Mouse (Mus musculus) hindbrain, embryonic 14.5 days (tissue): ENCODE measurements around the gene Pdzd4. TPM values are rescaled to one million over a fixed set of nuclear protein-coding genes. Genes with fewer than 3 reads are reported as not detected.

Source experiments
- ATAC-seq: fragments of 200-750 bp; cut with Nextera tagmentation; 2 replicates; pipeline ENCODE4 v1.8.0; 2017; ENCODE audit warnings: moderate number of reproducible peaks, mild to moderate bottlenecking, moderate TSS enrichment, moderate library complexity; ENCODE audit not compliant: low FRiP score
- DNase-seq: peaks from one replicate; pipeline ENCODE4 v3.0.0-alpha.2; 2015; ENCODE audit warnings: low spot score
- H3K27ac ChIP-seq: fragments of 300-500 bp; sonication (generic); 2 replicates; pipeline ENCODE4 v1.5.1; 2014; ENCODE audit warnings: mild to moderate bottlenecking, moderate library complexity
- H3K27me3 ChIP-seq: fragments of 300-500 bp; sonication (generic); 2 replicates; pipeline ENCODE4 v1.6.1; 2014; ENCODE audit warnings: mild to moderate bottlenecking, low read length, mixed read lengths; ENCODE audit not compliant: control insufficient read depth, insufficient read depth
- H3K36me3 ChIP-seq: fragments of 300-500 bp; sonication (generic); replicated peaks from 2 replicates; pipeline ENCODE4 v1.6.1; 2014; ENCODE audit not compliant: control insufficient read depth, insufficient read depth
- H3K4me1 ChIP-seq: fragments of 300-500 bp; sonication (generic); replicated peaks from 2 replicates; pipeline ENCODE4 v1.6.1; 2014; ENCODE audit warnings: antibody characterized with exemption, low read length, mixed read lengths; ENCODE audit not compliant: control insufficient read depth, insufficient read depth
- H3K4me2 ChIP-seq: fragments of 300-500 bp; sonication (generic); replicated peaks from 2 replicates; pipeline ENCODE4 v1.6.1; 2014; ENCODE audit warnings: mild to moderate bottlenecking, moderate library complexity
- H3K4me3 ChIP-seq: fragments of 300-500 bp; sonication (generic); replicated peaks from 2 replicates; pipeline ENCODE4 v1.5.1; 2014; ENCODE audit warnings: mild to moderate bottlenecking, low read length
- H3K9ac ChIP-seq: fragments of 300-500 bp; sonication (generic); 2 replicates; pipeline ENCODE4 v1.6.1; 2014
- H3K9me3 ChIP-seq: fragments of 300-500 bp; sonication (generic); 2 replicates; pipeline ENCODE4 v1.6.1; 2016; ENCODE audit warnings: low read length; ENCODE audit not compliant: control insufficient read depth
- WGBS: fragments of 180-500 bp; shearing (Covaris S2); extraction: QIAGEN DNeasy Blood & Tissue Kit; methylation state at CpG from one replicate; pipeline ENCODE4 v1.1.7; 2014; 5-methylcytosine and 5-hydroxymethylcytosine counted together
- polyA plus RNA-seq: library from polyadenylated mRNA; unstranded; fragments of >200 nt; fragmentation: Nextera tagmentation; extraction: Ambion mirVana; gene quantifications from 2 replicates; pipeline ENCODE4 v1.2.1, GENCODE M21; 2014

Pdzd4 gene
- 5.5 and 6.4 TPM in 2 replicates for polyA plus RNA-seq

- H3K4me2 ChIP-seq = peak within 1 kb of the TSS; percentile 63
- H3K4me1 ChIP-seq = peaks cover 13% of the 10 kb centered on the region
- peak; percentile 75 for DNase-seq
- peak; percentile 92 for ATAC-seq
- H3K9me3 ChIP-seq = no peaks in the 10 kb centered on the region
- H3K27ac ChIP-seq = peak within 1 kb of the TSS; percentile 90
- peak within 1 kb of the TSS; percentile 75 for H3K9ac ChIP-seq
- H3K27me3 ChIP-seq = no peaks in the 10 kb centered on the region
- H3K4me3 ChIP-seq = peak within 1 kb of the TSS; percentile 62
- no peaks in the 10 kb centered on the region for H3K36me3 ChIP-seq
- 17% methylated on average over 61 of the region's 84 CpGs for WGBS
These were observed at the start of gene Pdzd4 for GRCm38 (mm10) chrX:73824185-73825151. TSS of gene Pdzd4 (minus strand) at chrX:73824969.

DNA sequence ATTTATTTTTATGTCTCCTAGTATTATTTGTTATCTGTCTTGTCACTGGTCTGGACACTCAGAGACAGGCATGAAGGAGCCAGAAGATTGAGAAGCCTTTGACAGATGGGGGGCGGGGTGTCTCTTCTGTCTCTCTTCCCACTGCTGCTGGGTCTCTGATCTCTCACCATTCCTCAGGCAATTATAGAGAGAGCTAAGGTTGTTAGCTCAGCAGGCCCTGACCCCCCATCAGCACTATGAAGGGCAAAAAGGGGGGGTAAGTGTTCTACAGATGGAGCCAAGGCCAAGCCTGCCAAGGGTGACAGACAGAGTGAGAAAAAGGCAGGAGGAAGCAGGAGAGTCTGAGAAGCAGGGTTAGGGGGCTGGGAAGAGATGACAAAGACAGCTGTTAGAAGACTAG is 47.2 kb upstream of the Pdzd4 start:
- 68% methylated on average over 1 of the region's 1 CpGs for WGBS
- no peak for DNase-seq
- no peak overlapping the region for H3K27ac ChIP-seq

DNA sequence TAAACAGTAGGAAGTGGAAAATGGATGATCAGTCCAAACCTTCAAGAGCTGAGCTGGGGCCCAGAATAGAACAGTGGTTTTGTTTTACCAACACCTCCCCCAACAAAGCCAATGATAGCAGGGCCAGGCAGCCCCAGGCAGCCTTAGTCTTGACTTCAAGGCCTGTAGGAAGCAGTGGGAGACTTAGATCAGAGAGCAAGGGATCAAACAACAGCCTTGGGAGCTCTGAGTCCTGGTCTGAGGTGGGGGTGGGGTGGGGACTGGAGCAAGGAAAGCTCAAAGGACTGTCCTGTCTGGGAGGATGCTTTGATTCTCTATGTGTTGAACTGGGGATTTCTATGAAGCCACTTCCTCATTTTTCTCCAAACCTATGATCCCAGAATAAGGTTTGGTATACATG is 46.7 kb upstream of the Pdzd4 start:
- Histone ChIP-seq H3K4me3 (no peak overlapping the region), H3K27ac (no peak overlapping the region), H3K4me1 (peaks cover 13% of the 10 kb centered on the region; the same call in 1 of the 2 replicates), H3K36me3 (no peaks in the 10 kb centered on the region; the same call in 1 of the 2 replicates), H3K9ac (no peak overlapping the region), H3K27me3 (no peaks in the 10 kb centered on the region), H3K4me2 (no peak overlapping the region), H3K9me3 (no peaks in the 10 kb centered on the region)
- ATAC-seq = no peak
- DNase-seq = no peak

More for the DNA sequence above, 47.2 kb upstream of the Pdzd4 start:
- ATAC-seq = no peak
- Histone ChIP-seq H3K36me3 (no peaks in the 10 kb centered on the region; the same call in 1 of the 2 replicates), H3K4me3 (no peak overlapping the region), H3K4me2 (no peak overlapping the region), H3K4me1 (peaks cover 18% of the 10 kb centered on the region; the same call in 1 of the 2 replicates), H3K9ac (no peak overlapping the region), H3K27me3 (no peaks in the 10 kb centered on the region), H3K9me3 (no peaks in the 10 kb centered on the region)

- Histone ChIP-seq H3K36me3 (peaks cover 11% of the 10 kb centered on the region), H3K4me1 (peaks cover 16% of the 10 kb centered on the region; the same call in 1 of the 2 replicates), H3K4me2 (no peak overlapping the region), H3K9me3 (no peaks in the 10 kb centered on the region), H3K4me3 (no peak overlapping the region), H3K27ac (no peak overlapping the region), H3K9ac (no peak overlapping the region), H3K27me3 (no peaks in the 10 kb centered on the region)
- WGBS = 13% methylated on average over 5 of the region's 5 CpGs
- DNase-seq (no peak), ATAC-seq (no peak)
These were observed 44.6 kb upstream of the Pdzd4 start for GRCm38 (mm10) chrX:73869334-73869733.

- 71% methylated on average over 1 of the region's 1 CpGs for WGBS
- no peak for DNase-seq
- no peak overlapping the region for H3K4me2 ChIP-seq
- H3K4me1 ChIP-seq = peaks cover 20% of the 10 kb centered on the region; the same call in 1 of the 2 replicates
- H3K27ac ChIP-seq = peak overlapping the region; percentile 69
- H3K9me3 ChIP-seq = no peaks in the 10 kb centered on the region
- no peak for ATAC-seq
- H3K36me3 ChIP-seq = peaks cover 23% of the 10 kb centered on the region
- H3K27me3 ChIP-seq = no peaks in the 10 kb centered on the region
- H3K9ac ChIP-seq = no peak overlapping the region
- no peak overlapping the region for H3K4me3 ChIP-seq
These were observed 43.1 kb upstream of the Pdzd4 start for GRCm38 (mm10) chrX:73867852-73868251.

- no peak overlapping the region for H3K4me3 ChIP-seq
- 15% methylated on average over 3 of the region's 3 CpGs for WGBS
- peaks cover 20% of the 10 kb centered on the region; the same call in 1 of the 2 replicates for H3K4me1 ChIP-seq
- no peaks in the 10 kb centered on the region for H3K27me3 ChIP-seq
- no peak overlapping the region for H3K9ac ChIP-seq
- ATAC-seq (no peak), DNase-seq (no peak)
- H3K9me3 ChIP-seq = no peaks in the 10 kb centered on the region
- H3K27ac ChIP-seq = peak overlapping the region; percentile 69
- H3K4me2 ChIP-seq = no peak overlapping the region
- peaks cover 29% of the 10 kb centered on the region for H3K36me3 ChIP-seq
These were observed 42.5 kb upstream of the Pdzd4 start for GRCm38 (mm10) chrX:73867256-73867655.

DNA sequence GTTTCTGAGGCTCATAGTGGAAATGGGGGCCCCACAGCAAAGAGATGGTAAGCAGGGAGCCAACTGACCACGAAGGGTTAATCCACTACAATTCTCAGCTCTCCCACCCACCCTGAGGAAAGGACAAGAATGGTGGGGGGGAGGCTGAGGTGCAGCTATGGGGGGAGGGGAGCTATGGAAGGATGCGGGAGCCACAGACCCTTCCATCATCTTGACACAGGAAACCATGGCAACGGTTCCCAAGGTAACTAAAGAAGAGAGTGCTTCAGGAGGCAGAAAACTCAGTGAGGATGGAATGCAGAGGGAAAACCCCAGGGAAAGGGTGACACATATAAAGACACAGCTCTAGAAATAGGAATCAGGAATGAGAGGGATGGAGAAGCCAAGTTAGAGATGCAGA is 39.9 kb upstream of the Pdzd4 start:
- H3K27me3 ChIP-seq = no peaks in the 10 kb centered on the region
- no peaks in the 10 kb centered on the region for H3K9me3 ChIP-seq
- no peak overlapping the region for H3K9ac ChIP-seq
- peak overlapping the region; percentile 71 for H3K27ac ChIP-seq
- no peak overlapping the region for H3K4me2 ChIP-seq
- 41% methylated on average over 3 of the region's 3 CpGs for WGBS
- H3K4me3 ChIP-seq = no peak overlapping the region
- peak; percentile 63 for ATAC-seq
- DNase-seq = peak; percentile 63
- H3K4me1 ChIP-seq = peaks cover 17% of the 10 kb centered on the region; the same call in 1 of the 2 replicates
- peaks cover 55% of the 10 kb centered on the region for H3K36me3 ChIP-seq

DNA sequence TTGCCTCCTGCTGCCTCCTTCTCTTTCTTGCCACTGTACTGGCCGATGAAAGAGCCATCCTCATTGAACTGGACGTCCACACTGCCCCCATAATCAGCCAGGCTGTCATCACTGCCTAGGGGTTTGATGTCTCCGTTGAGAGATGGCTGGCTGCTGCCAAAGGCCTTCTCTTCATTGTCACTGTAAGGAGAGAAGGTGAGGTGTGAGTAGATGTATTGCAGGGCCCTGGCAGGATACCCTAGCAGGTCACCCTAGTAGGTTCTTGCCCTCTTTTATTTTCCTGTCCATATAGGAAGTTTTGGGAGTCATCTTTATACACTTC is 30.3 kb upstream of the Pdzd4 start:
- H3K9me3 ChIP-seq = no peaks in the 10 kb centered on the region
- H3K27me3 ChIP-seq = no peaks in the 10 kb centered on the region
- peaks cover 48% of the 10 kb centered on the region for H3K36me3 ChIP-seq
- no peaks in the 10 kb centered on the region for H3K4me1 ChIP-seq
- WGBS = 70% methylated on average over 3 of the region's 3 CpGs
- H3K4me2 ChIP-seq = no peak overlapping the region
- DNase-seq (no peak), ATAC-seq (no peak)
- no peak overlapping the region for H3K27ac ChIP-seq
- no peak overlapping the region for H3K9ac ChIP-seq
- H3K4me3 ChIP-seq = no peak overlapping the region

- WGBS = 82% methylated on average over 8 of the region's 9 CpGs
- Histone ChIP-seq H3K9me3 (no peaks in the 10 kb centered on the region), H3K4me2 (no peak overlapping the region), H3K9ac (no peak overlapping the region), H3K36me3 (peaks cover 43% of the 10 kb centered on the region), H3K4me3 (no peak overlapping the region), H3K4me1 (no peaks in the 10 kb centered on the region), H3K27ac (no peak overlapping the region), H3K27me3 (no peaks in the 10 kb centered on the region)
- no peak for ATAC-seq
- no peak for DNase-seq
These were observed 29.7 kb upstream of the Pdzd4 start for GRCm38 (mm10) chrX:73854326-73855086.
